Mouse (Mus musculus) G1E (cell line): ENCODE results near the gene Dnmt3a.

ENCODE experiments used
- CTCF ChIP-seq: IDR thresholded peaks from 2 replicates; pipeline ENCODE4 v1.5.1; 2012; ENCODE audit warnings: low read depth, low read length, inconsistent platforms, mixed read lengths
- GATA1 ChIP-seq: IDR thresholded peaks from 2 replicates; pipeline ENCODE4 v1.6.1; 2012; ENCODE audit warnings: borderline replicate concordance, low read length, inconsistent platforms, mixed read lengths
- GATA2 ChIP-seq: IDR thresholded peaks from 2 replicates; pipeline ENCODE4 v1.6.1; 2012; ENCODE audit warnings: low read depth, low read length, inconsistent platforms, borderline replicate concordance
- POLR2AphosphoS5 ChIP-seq: IDR thresholded peaks from 2 replicates; pipeline ENCODE4 v1.6.1; 2012; ENCODE audit warnings: low read depth, low read length, inconsistent platforms; ENCODE audit not compliant: insufficient replicate concordance
- TAL1 ChIP-seq: conservative IDR thresholded peaks from 2 replicates; pipeline ENCODE4 v1.6.1; 2012; ENCODE audit warnings: low read depth, low read length, inconsistent platforms, mixed read lengths

GRCm38 (mm10) chr12:3771080-3771479, 34.7 kb upstream of the Dnmt3a start:
- TF ChIP-seq GATA1, result no peak
- no peak for TF ChIP-seq CTCF
- TF ChIP-seq TAL1, result no peak
- no peak for TF ChIP-seq GATA2
- TF ChIP-seq POLR2AphosphoS5, result no peak
